Comparison of ENCODE assay signal across 30 mouse cellular contexts in the genomic region with DNA sequence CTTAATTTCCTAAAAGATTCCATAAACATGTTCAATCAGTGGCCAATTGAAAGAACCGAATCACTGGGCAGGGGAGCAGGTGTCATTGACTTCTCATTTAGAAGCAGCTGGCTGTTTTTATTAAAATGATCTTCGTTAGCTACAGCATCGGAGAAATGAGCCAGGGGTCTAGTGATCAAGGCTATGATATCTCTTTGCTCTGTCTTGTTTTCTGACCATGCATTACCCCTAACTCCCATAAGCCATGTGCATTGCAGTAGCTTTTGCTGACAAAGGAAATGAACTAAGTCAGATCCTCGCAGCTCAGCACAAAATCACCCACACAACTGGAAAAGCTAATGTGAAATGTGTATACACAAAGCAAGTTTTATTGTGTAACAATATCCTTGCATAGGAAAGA.
A peak's percentile ranks its signal among the peaks of the same experiment; 100 is the strongest.
DNase-seq lines count a peak whose midpoint lies in the region; ATAC-seq and TF ChIP-seq lines count a peak whose summit lies in the region.
"Had no signal": no experiment of that assay in that cellular context is flagged by ENCODE, and none has a peak within 500 bp of the region (broad histone marks: within the 10 kb centered on the region; RNA-seq: fewer than 3 reads in every experiment).

No protein-coding gene starts in this region.

- 55% methylated on average over 4 of the region's 4 CpGs for whole genome bisulfite sequencing in forebrain, embryonic 12.5 days
- WGBS in forebrain, postnatal 0 days, result 34% methylated on average over 4 of the region's 4 CpGs
- WGBS in hindbrain, embryonic 16.5 days, result 49% methylated on average over 4 of the region's 4 CpGs
- WGBS in hindbrain, embryonic 12.5 days, result 56% methylated on average over 4 of the region's 4 CpGs
- 67% methylated on average over 4 of the region's 4 CpGs for WGBS in midbrain, embryonic 12.5 days
- WGBS in midbrain, embryonic 16.5 days, result 43% methylated on average over 4 of the region's 4 CpGs

- no peak overlapping the region for H3K9ac ChIP-seq in forebrain, embryonic 12.5 days
- no peak overlapping the region for H3K9ac ChIP-seq in forebrain, postnatal 0 days
- H3K9ac ChIP-seq in hindbrain, embryonic 16.5 days (ENCODE audit: low read depth, low read length), result no peak overlapping the region
- no peak overlapping the region for H3K9ac ChIP-seq in hindbrain, embryonic 12.5 days
- no peak overlapping the region for H3K9ac ChIP-seq in midbrain, embryonic 12.5 days (replicated peaks)
- no peak overlapping the region for H3K9ac ChIP-seq in midbrain, embryonic 16.5 days (ENCODE audit: low read depth, low read length)
- H3K9ac ChIP-seq: embryonic facial prominence, embryonic 13.5 days; heart, embryonic 13.5 days; hindbrain, embryonic 15.5 days had no signal

- ATAC-seq in forebrain, embryonic 12.5 days (ENCODE audit: low FRiP score), result 0 out of 2 replicates have a peak, but pooled peaks have one; percentile 53
- no peak for ATAC-seq in forebrain, postnatal 0 days
- peak; percentile 42; the same call in 1 of the 2 replicates for ATAC-seq in hindbrain, embryonic 16.5 days
- no peak for ATAC-seq in hindbrain, embryonic 12.5 days (ENCODE audit: low FRiP score)
- peak; percentile 60; the same call in 1 of the 2 replicates for ATAC-seq in midbrain, embryonic 12.5 days (ENCODE audit: low FRiP score, low read depth)
- ATAC-seq in midbrain, embryonic 16.5 days, result no peak
- ATAC-seq: activated CD4-positive, CD25-positive, alpha-beta regulatory T cell, adult 4 months; forebrain, embryonic 14.5 days; inflammation-experienced regulatory T-cells, adult 6 months; intestine, embryonic 16.5 days had no signal

- no peak for TF ChIP-seq CTCF in forebrain, postnatal 0 days (IDR thresholded peaks at IDR 0.05; ENCODE audit: low read depth)

- H3K9me3 ChIP-seq in forebrain, embryonic 12.5 days, result no peaks in the 10 kb centered on the region
- no peaks in the 10 kb centered on the region for H3K9me3 ChIP-seq in forebrain, postnatal 0 days (ENCODE audit: low read length)
- no peaks in the 10 kb centered on the region for H3K9me3 ChIP-seq in hindbrain, embryonic 16.5 days (ENCODE audit: control insufficient read depth, low read length)
- no peaks in the 10 kb centered on the region for H3K9me3 ChIP-seq in hindbrain, embryonic 12.5 days (replicated peaks)
- no peaks in the 10 kb centered on the region for H3K9me3 ChIP-seq in midbrain, embryonic 12.5 days
- 0 out of 2 replicates have a peak, but pooled peaks cover 2% of the 10 kb centered on the region for H3K9me3 ChIP-seq in midbrain, embryonic 16.5 days (replicated peaks; ENCODE audit: control insufficient read depth, low read length, poor library complexity, severe bottlenecking)
- H3K9me3 ChIP-seq: embryonic facial prominence, embryonic 10.5 days; embryonic facial prominence, embryonic 13.5 days; heart, embryonic 10.5 days; hindbrain, embryonic 15.5 days had no signal

- H3K4me3 ChIP-seq in forebrain, embryonic 12.5 days (replicated peaks), result no peak overlapping the region
- H3K4me3 ChIP-seq in forebrain, postnatal 0 days (ENCODE audit: low read depth, low read length), result no peak overlapping the region
- no peak overlapping the region for H3K4me3 ChIP-seq in hindbrain, embryonic 16.5 days (ENCODE audit: low read length)
- no peak overlapping the region for H3K4me3 ChIP-seq in hindbrain, embryonic 12.5 days
- H3K4me3 ChIP-seq in midbrain, embryonic 12.5 days, result no peak overlapping the region
- H3K4me3 ChIP-seq in midbrain, embryonic 16.5 days (ENCODE audit: low read depth, low read length), result no peak overlapping the region
- H3K4me3 ChIP-seq: embryonic facial prominence, embryonic 10.5 days; embryonic facial prominence, embryonic 13.5 days; erythroblast, embryonic 14.5 days; heart, adult 2 months; heart, embryonic 10.5 days; heart, embryonic 13.5 days; hindbrain, embryonic 15.5 days had no signal

- H3K27ac ChIP-seq in forebrain, embryonic 12.5 days, result 0 out of 2 replicates have a peak overlapping the region, but pooled peaks have one; percentile 25
- no peak overlapping the region for H3K27ac ChIP-seq in forebrain, postnatal 0 days (ENCODE audit: low read depth, low read length)
- no peak overlapping the region for H3K27ac ChIP-seq in hindbrain, embryonic 16.5 days (ENCODE audit: low read depth, low read length)
- H3K27ac ChIP-seq in hindbrain, embryonic 12.5 days, result no peak overlapping the region
- peak overlapping the region; percentile 42; the same call in 1 of the 2 replicates for H3K27ac ChIP-seq in midbrain, embryonic 12.5 days (replicated peaks)
- no peak overlapping the region for H3K27ac ChIP-seq in midbrain, embryonic 16.5 days (ENCODE audit: low read length)
- H3K27ac ChIP-seq: embryonic facial prominence, embryonic 10.5 days; embryonic facial prominence, embryonic 13.5 days; heart, adult 2 months; heart, embryonic 10.5 days; heart, embryonic 13.5 days; hindbrain, embryonic 15.5 days had no signal

- H3K4me1 ChIP-seq in forebrain, embryonic 12.5 days, result no peaks in the 10 kb centered on the region
- H3K4me1 ChIP-seq in forebrain, postnatal 0 days (ENCODE audit: insufficient read depth), result no peaks in the 10 kb centered on the region
- no peaks in the 10 kb centered on the region for H3K4me1 ChIP-seq in hindbrain, embryonic 16.5 days (ENCODE audit: control insufficient read depth, insufficient read depth, low read depth, low read length)
- no peaks in the 10 kb centered on the region for H3K4me1 ChIP-seq in hindbrain, embryonic 12.5 days
- no peaks in the 10 kb centered on the region for H3K4me1 ChIP-seq in midbrain, embryonic 12.5 days
- H3K4me1 ChIP-seq in midbrain, embryonic 16.5 days (ENCODE audit: control insufficient read depth, insufficient read depth, low read length), result no peaks in the 10 kb centered on the region
- H3K4me1 ChIP-seq: embryonic facial prominence, embryonic 10.5 days; embryonic facial prominence, embryonic 13.5 days; heart, embryonic 10.5 days; heart, embryonic 13.5 days; hindbrain, embryonic 15.5 days had no signal

- DNase-seq in forebrain, postnatal 0 days, result no peak
- DNase-seq in brain, adult 2 months (ENCODE audit: low read depth, low spot score), result peak; percentile 2
- no peak for DNase-seq in cerebellum, adult 9-10 months
- DNase-seq: adrenal gland, adult 8-10 months; adrenal gland, postnatal 25 days; cerebellum, adult 11 months; cerebellum, adult 2 months; cerebellum, postnatal 10 days; cerebellum, postnatal 36 days; embryo, embryonic 11 days; gastrocnemius, postnatal 10 days; gastrocnemius, postnatal 36 days; heart, adult 2 months; heart, postnatal 14 days; heart, postnatal 4 days had no signal

- no peaks in the 10 kb centered on the region for H3K36me3 ChIP-seq in forebrain, embryonic 12.5 days (replicated peaks)
- H3K36me3 ChIP-seq in forebrain, postnatal 0 days (ENCODE audit: insufficient read depth), result no peaks in the 10 kb centered on the region
- no peaks in the 10 kb centered on the region for H3K36me3 ChIP-seq in hindbrain, embryonic 16.5 days (ENCODE audit: control insufficient read depth, insufficient read depth, low read length)
- H3K36me3 ChIP-seq in hindbrain, embryonic 12.5 days, result no peaks in the 10 kb centered on the region
- no peaks in the 10 kb centered on the region for H3K36me3 ChIP-seq in midbrain, embryonic 12.5 days
- H3K36me3 ChIP-seq in midbrain, embryonic 16.5 days (ENCODE audit: control insufficient read depth, insufficient read depth, low read length), result no peaks in the 10 kb centered on the region
- H3K36me3 ChIP-seq: embryonic facial prominence, embryonic 10.5 days; embryonic facial prominence, embryonic 13.5 days; heart, embryonic 10.5 days; heart, embryonic 13.5 days; hindbrain, embryonic 15.5 days had no signal

- H3K4me2 ChIP-seq in forebrain, embryonic 12.5 days, result no peak overlapping the region
- H3K4me2 ChIP-seq in forebrain, postnatal 0 days (ENCODE audit: low read depth), result no peak overlapping the region
- H3K4me2 ChIP-seq in hindbrain, embryonic 16.5 days (ENCODE audit: low read length), result no peak overlapping the region
- H3K4me2 ChIP-seq in hindbrain, embryonic 12.5 days (replicated peaks), result no peak overlapping the region
- no peak overlapping the region for H3K4me2 ChIP-seq in midbrain, embryonic 12.5 days (replicated peaks)
- H3K4me2 ChIP-seq in midbrain, embryonic 16.5 days (ENCODE audit: low read length), result no peak overlapping the region
- H3K4me2 ChIP-seq: embryonic facial prominence, embryonic 13.5 days; heart, embryonic 13.5 days; hindbrain, embryonic 15.5 days had no signal

- no peaks in the 10 kb centered on the region for H3K27me3 ChIP-seq in forebrain, embryonic 12.5 days
- no peaks in the 10 kb centered on the region for H3K27me3 ChIP-seq in forebrain, postnatal 0 days (ENCODE audit: insufficient read depth, low read length)
- H3K27me3 ChIP-seq in hindbrain, embryonic 16.5 days (replicated peaks; ENCODE audit: control insufficient read depth, insufficient read depth, low read length), result no peaks in the 10 kb centered on the region
- no peaks in the 10 kb centered on the region for H3K27me3 ChIP-seq in hindbrain, embryonic 12.5 days
- no peaks in the 10 kb centered on the region for H3K27me3 ChIP-seq in midbrain, embryonic 12.5 days
- H3K27me3 ChIP-seq in midbrain, embryonic 16.5 days (ENCODE audit: control insufficient read depth, insufficient read depth, low read depth, low read length), result no peaks in the 10 kb centered on the region
- H3K27me3 ChIP-seq: embryonic facial prominence, embryonic 13.5 days; heart, embryonic 13.5 days; hindbrain, embryonic 15.5 days had no signal

Comparison
In these comparisons a context has a peak if more than half of its experiments do, and no peak if none do; other contexts are left out.
1. ATAC-seq: peak in forebrain, embryonic 12.5 days (single experiment), hindbrain, embryonic 16.5 days (single experiment) and midbrain, embryonic 12.5 days (single experiment); none in forebrain, postnatal 0 days (single experiment), hindbrain, embryonic 12.5 days (single experiment) and midbrain, embryonic 16.5 days (single experiment).
2. H3K27ac ChIP-seq: peak in forebrain, embryonic 12.5 days (single experiment) and midbrain, embryonic 12.5 days (single experiment); none in forebrain, postnatal 0 days (single experiment), hindbrain, embryonic 16.5 days (single experiment), hindbrain, embryonic 12.5 days (single experiment) and midbrain, embryonic 16.5 days (single experiment).